Mouse (Mus musculus): ENCODE data around the gene Mbnl3. TPM values are rescaled to one million over a fixed set of nuclear protein-coding genes. Genes with fewer than 3 reads are reported as not detected.

The Mbnl3 gene
- polyA plus RNA-seq, 1 experiment from 2014 or later: 8.2 TPM

GRCm38 (mm10) chrX:51146351-51146750 lies 60.0 kb downstream of the Mbnl3 start:
- H3K9ac ChIP-seq: no peak overlapping the region
- no peaks in the 10 kb centered on the region for H3K27me3 ChIP-seq (replicated peaks)
- 29% methylated on average over 4 of the region's 4 CpGs for WGBS
- H3K4me1 ChIP-seq: peaks cover 5% of the 10 kb centered on the region; the same call in 1 of the 2 replicates
- no peaks in the 10 kb centered on the region for H3K9me3 ChIP-seq
- no peaks in the 10 kb centered on the region for H3K36me3 ChIP-seq
- no peak for ATAC-seq (ENCODE audit: extremely low read depth, insufficient number of reproducible peaks, low FRiP score, low TSS enrichment)
- H3K27ac ChIP-seq (replicated peaks): no peak overlapping the region
- no peak overlapping the region for H3K4me2 ChIP-seq
- H3K4me3 ChIP-seq: no peak overlapping the region

DNA sequence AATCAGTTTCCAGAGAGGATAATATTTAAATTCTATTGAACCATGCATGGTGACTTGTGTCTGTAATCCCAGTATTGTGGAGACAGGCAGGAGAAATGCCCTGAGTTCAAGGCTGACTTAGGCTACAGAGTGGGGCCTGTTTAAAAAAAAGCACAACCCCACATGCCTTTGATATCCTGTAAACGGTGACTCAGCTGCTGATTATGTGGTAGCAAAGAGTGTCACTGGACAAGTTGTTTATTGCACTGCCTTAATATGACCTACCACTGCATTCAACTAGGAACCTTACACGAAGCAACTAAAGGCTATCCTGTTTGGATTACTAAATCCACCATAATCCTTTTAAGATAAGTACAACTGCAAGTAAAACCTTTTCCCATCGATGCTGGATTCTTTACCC lies 66.3 kb downstream of the Mbnl3 start:
- Histone ChIP-seq H3K27me3 (replicated peaks) (no peaks in the 10 kb centered on the region), H3K4me1 (peaks cover 5% of the 10 kb centered on the region; the same call in 1 of the 2 replicates), H3K36me3 (no peaks in the 10 kb centered on the region), H3K9me3 (no peaks in the 10 kb centered on the region), H3K9ac (no peak overlapping the region), H3K4me2 (no peak overlapping the region), H3K4me3 (no peak overlapping the region), H3K27ac (replicated peaks) (no peak overlapping the region)
- 28% methylated on average over 3 of the region's 3 CpGs for WGBS
- ATAC-seq (ENCODE audit: extremely low read depth, insufficient number of reproducible peaks, low FRiP score, low TSS enrichment): no peak

- Histone ChIP-seq H3K36me3 (no peaks in the 10 kb centered on the region), H3K9me3 (no peaks in the 10 kb centered on the region), H3K4me2 (no peak overlapping the region), H3K27ac (replicated peaks) (no peak overlapping the region), H3K9ac (no peak overlapping the region), H3K27me3 (replicated peaks) (no peaks in the 10 kb centered on the region), H3K4me1 (no peaks in the 10 kb centered on the region), H3K4me3 (no peak overlapping the region)
- ATAC-seq (ENCODE audit: extremely low read depth, insufficient number of reproducible peaks, low FRiP score, low TSS enrichment): no peak
- 73% methylated on average over 3 of the region's 3 CpGs for WGBS
These were observed 75.0 kb downstream of the Mbnl3 start for GRCm38 (mm10) chrX:51131325-51131724.

DNA sequence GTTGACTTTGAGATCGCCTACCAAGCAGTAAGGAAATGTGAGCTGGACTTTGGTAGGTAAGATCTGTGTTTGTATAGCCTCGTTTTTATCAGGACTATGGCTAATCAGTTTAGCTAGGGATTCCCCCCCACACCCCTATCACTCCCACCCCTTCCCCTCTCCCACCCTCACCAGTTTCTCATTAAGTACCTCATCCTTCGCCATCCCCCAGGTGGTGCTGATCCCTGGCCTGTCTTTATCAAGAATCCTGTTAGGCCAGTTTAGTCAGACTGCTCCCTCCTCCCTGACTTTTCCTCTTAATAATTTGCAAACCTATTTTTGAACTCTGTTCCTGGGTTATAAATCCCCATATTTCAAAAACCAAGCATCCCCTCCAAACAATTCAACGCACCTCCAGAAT lies 103.6 kb downstream of the Mbnl3 start:
- WGBS: 53% methylated on average over 4 of the region's 4 CpGs
- Histone ChIP-seq H3K9ac (no peak overlapping the region), H3K27ac (replicated peaks) (no peak overlapping the region), H3K4me3 (no peak overlapping the region), H3K27me3 (replicated peaks) (no peaks in the 10 kb centered on the region), H3K36me3 (no peaks in the 10 kb centered on the region), H3K9me3 (no peaks in the 10 kb centered on the region), H3K4me2 (no peak overlapping the region), H3K4me1 (no peaks in the 10 kb centered on the region)
- no peak for ATAC-seq (ENCODE audit: extremely low read depth, insufficient number of reproducible peaks, low FRiP score, low TSS enrichment)

DNA sequence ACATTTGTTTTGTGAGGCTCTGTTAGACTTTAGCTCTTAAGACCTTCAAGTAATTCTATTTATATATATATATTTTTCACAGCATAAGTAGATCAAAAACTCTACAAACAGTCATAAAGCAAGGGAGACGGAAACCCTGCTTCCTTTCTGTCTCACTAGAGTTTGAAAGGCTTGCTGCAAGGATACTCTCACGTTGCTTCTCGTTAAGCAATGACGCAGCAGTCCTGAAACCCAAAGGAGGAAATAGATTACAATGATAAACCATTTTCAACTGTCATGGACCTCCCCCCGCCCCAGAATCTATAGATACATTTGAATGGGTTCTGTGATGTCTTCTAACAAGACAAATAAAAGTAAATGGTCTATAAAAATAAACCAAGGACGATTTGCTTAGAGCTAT lies 121.4 kb downstream of the Mbnl3 start:
- Histone ChIP-seq H3K4me1 (no peaks in the 10 kb centered on the region), H3K9ac (no peak overlapping the region), H3K9me3 (no peaks in the 10 kb centered on the region), H3K4me2 (no peak overlapping the region), H3K27ac (replicated peaks) (no peak overlapping the region), H3K27me3 (replicated peaks) (no peaks in the 10 kb centered on the region), H3K36me3 (no peaks in the 10 kb centered on the region), H3K4me3 (no peak overlapping the region)
- WGBS: 67% methylated on average over 6 of the region's 6 CpGs
- no peak for ATAC-seq (ENCODE audit: extremely low read depth, insufficient number of reproducible peaks, low FRiP score, low TSS enrichment)

- Histone ChIP-seq H3K9ac (no peak overlapping the region), H3K36me3 (no peaks in the 10 kb centered on the region), H3K9me3 (no peaks in the 10 kb centered on the region), H3K4me3 (no peak overlapping the region), H3K4me2 (no peak overlapping the region), H3K27ac (replicated peaks) (no peak overlapping the region), H3K4me1 (no peaks in the 10 kb centered on the region), H3K27me3 (replicated peaks) (no peaks in the 10 kb centered on the region)
- WGBS: 72% methylated on average over 1 of the region's 1 CpGs
- no peak for ATAC-seq (ENCODE audit: extremely low read depth, insufficient number of reproducible peaks, low FRiP score, low TSS enrichment)
These were observed 122.1 kb downstream of the Mbnl3 start for GRCm38 (mm10) chrX:51084211-51084610.

DNA sequence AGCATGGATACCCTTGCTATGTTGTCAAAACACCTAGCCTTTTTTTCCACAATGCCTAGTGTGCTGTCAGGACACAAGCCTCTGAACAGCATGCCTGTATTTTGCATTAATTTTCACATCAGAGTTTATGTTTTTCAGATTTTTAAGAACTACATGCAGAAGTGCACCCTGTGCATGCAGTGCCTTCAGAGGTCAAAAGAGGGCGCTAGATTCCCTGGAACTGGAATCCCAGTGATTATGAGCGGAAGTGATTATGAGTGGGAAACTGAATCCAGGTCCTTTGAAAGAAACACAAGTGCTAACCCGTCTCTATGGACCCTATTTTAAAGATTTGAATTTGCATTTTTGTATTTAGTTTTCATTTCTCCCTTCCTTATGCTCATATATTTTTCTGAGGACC lies 129.6 kb downstream of the Mbnl3 start:
- no peaks in the 10 kb centered on the region for H3K4me1 ChIP-seq
- H3K9ac ChIP-seq: no peak overlapping the region
- no peaks in the 10 kb centered on the region for H3K27me3 ChIP-seq (replicated peaks)
- no peak overlapping the region for H3K4me3 ChIP-seq
- H3K36me3 ChIP-seq: no peaks in the 10 kb centered on the region
- no peak overlapping the region for H3K4me2 ChIP-seq
- no peaks in the 10 kb centered on the region for H3K9me3 ChIP-seq
- 32% methylated on average over 3 of the region's 3 CpGs for WGBS
- no peak overlapping the region for H3K27ac ChIP-seq (replicated peaks)
- no peak for ATAC-seq (ENCODE audit: extremely low read depth, insufficient number of reproducible peaks, low FRiP score, low TSS enrichment)

Small RNA genes within 50 kb of the gene (microRNA-seq; reads per million reads assigned to microRNA genes)
- not detected for gene Gm23417

Other genes with a start within 250 kb of the Mbnl3 start
- gene Rap2c, start 188.5 kb downstream of the Mbnl3 start, polyA plus RNA-seq (2015; fragmentation: Nextera tagmentation; extraction: Ambion mirVana): 16.5 and 17.8 TPM in 2 replicates

All from heart, embryonic 13.5 days (tissue).